Mouse (Mus musculus) midbrain, embryonic 10.5 days (tissue): ENCODE data around the gene Etfb. TPM values are rescaled to one million over a fixed set of nuclear protein-coding genes. Genes with fewer than 3 reads are reported as not detected.

Experiments
- DNase-seq: peaks from one replicate; pipeline ENCODE4 v3.0.0-alpha.2; 2017; ENCODE audit warnings: low spot score
- H3K27ac ChIP-seq: fragments of 300-500 bp; sonication (generic); replicated peaks from 2 replicates; pipeline ENCODE4 v1.5.1; 2016; ENCODE audit warnings: mild to moderate bottlenecking
- H3K27me3 ChIP-seq: fragments of 300-500 bp; sonication (generic); 2 replicates; pipeline ENCODE4 v1.6.1; 2016; ENCODE audit warnings: low read depth, mild to moderate bottlenecking; ENCODE audit not compliant: poor library complexity, severe bottlenecking
- H3K36me3 ChIP-seq: fragments of 300-500 bp; sonication (generic); 2 replicates; pipeline ENCODE4 v1.6.1; 2016; ENCODE audit warnings: mild to moderate bottlenecking, moderate library complexity
- H3K4me1 ChIP-seq: fragments of 300-500 bp; sonication (generic); 2 replicates; pipeline ENCODE4 v1.6.1; 2016
- H3K4me3 ChIP-seq: fragments of 300-500 bp; sonication (generic); 2 replicates; pipeline ENCODE4 v1.5.1; 2016; ENCODE audit warnings: mild to moderate bottlenecking, moderate library complexity
- H3K9me3 ChIP-seq: fragments of 300-500 bp; sonication (generic); replicated peaks from 2 replicates; pipeline ENCODE4 v1.6.1; 2016; ENCODE audit warnings: mild to moderate bottlenecking
- WGBS: fragments of 180-500 bp; shearing (Covaris S2); methylation state at CpG from one replicate; pipeline ENCODE4 v1.1.7; 2016; 5-methylcytosine and 5-hydroxymethylcytosine counted together
- polyA plus RNA-seq: library from polyadenylated mRNA; unstranded; fragments of >200 nt; fragmentation: Nextera tagmentation; extraction: Ambion mirVana; gene quantifications from 2 replicates; pipeline ENCODE4 v1.2.1, GENCODE M21; 2016

Gene Etfb
- polyA plus RNA-seq, 1 experiment from 2014 or later = 264 TPM

- Histone ChIP-seq H3K4me1 (no peaks in the 10 kb centered on the region), H3K4me3 (no peak overlapping the region), H3K27ac (no peak overlapping the region), H3K9me3 (no peaks in the 10 kb centered on the region), H3K27me3 (no peaks in the 10 kb centered on the region), H3K36me3 (no peaks in the 10 kb centered on the region)
- no peak for DNase-seq
- WGBS = 88% methylated on average over 5 of the region's 5 CpGs
These were observed 9.2 kb upstream of the Etfb start for GRCm38 (mm10) chr7:43434676-43435075.

DNA sequence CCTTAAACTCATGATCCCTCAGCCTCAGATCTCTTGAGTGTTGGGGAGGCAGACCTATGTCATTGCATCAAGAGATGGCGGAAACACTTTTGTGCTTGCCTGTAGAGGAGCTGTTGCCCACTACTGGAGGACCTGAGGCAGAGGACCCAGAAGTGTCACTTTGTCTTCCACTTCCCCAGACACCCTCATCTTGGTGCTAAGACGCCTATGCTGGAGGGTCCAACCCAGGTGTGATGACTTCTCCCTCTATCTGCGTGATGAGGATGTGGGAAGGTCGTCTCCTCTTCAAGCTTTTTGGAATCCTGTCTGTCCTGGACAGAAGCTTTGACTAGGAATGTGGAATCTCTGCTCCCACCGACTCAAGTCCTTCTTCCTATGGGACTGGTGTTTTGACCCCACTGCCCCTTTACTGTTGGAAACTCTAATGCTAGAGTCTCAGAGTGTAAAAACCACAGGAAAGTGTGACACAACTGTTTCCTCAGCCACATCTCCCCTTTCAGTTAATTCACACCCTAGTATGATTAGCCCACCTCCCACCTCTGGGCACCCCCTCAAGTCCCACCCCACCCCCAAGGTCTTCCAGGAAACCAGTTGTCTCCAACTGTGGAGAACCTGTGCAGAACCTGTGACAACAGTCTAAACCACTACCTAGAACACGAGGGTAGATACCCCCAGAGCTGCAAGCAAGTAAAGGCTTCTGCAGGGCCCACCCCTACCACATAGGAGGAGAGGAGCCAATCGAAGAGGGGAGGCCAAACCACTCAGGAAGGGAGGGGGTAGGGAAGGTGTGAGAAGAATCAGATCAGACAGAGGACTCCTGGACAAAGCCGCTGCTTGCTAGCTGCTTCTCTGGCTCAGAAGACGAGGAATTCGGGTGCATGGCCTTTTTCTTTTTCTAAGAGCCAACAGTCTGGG, 7.3 kb upstream of the Etfb start, which contains the start of gene Nkg7:
TSS of gene Nkg7 (plus strand) at position 733 of the 915 bp plus-strand sequence.
- H3K4me1 ChIP-seq = no peaks in the 10 kb centered on the region
- no peak within 1 kb of the TSS for H3K27ac ChIP-seq
- H3K36me3 ChIP-seq = no peaks in the 10 kb centered on the region
- DNase-seq = no peak
- WGBS = 81% methylated on average over 10 of the region's 10 CpGs
- H3K4me3 ChIP-seq = no peak within 1 kb of the TSS
- no peaks in the 10 kb centered on the region for H3K9me3 ChIP-seq
- no peaks in the 10 kb centered on the region for H3K27me3 ChIP-seq

DNA sequence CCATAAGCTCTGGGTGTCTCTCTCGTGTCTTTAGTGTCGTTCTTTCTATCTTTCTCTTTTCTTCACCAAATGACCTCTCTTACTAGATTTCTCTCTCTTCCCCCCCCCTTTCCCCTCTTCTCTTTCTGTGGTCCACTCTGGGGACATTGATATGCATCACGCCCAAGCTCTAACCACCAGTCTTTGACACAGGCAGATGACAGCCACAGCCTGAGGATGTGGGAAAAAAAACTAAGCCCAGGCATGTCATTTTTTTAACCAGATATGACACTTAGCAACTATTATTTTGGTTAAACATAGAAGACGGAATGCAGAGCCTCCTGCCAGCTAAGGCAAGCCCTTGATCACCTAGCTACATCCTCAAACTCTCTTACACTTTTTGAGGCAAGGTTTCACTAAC, 5.3 kb upstream of the Etfb start:
- Histone ChIP-seq H3K36me3 (no peaks in the 10 kb centered on the region), H3K4me1 (peaks cover 11% of the 10 kb centered on the region), H3K27ac (no peak overlapping the region), H3K4me3 (no peak overlapping the region), H3K27me3 (no peaks in the 10 kb centered on the region), H3K9me3 (no peaks in the 10 kb centered on the region)
- WGBS = 84% methylated on average over 4 of the region's 4 CpGs
- no peak for DNase-seq

DNA sequence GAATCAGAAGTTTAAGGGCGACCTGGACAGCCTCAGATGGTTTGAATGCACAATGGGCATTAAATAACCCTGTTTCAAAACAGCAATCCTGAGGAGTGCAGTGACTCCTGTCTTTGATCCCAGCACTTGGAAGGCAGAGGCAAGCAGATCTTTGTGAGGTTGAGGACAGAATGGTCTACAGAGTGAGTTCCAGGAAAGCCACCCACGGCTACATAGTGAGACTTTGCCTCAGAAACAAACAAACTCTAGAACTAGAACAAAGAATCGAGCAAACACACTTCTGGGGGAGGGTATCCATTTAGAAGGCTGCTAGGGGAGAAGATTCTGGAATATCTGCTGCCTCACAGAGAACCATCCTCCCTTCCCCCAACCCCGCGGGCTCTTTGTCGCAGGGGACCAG, 3.4 kb upstream of the Etfb start, which contains the start of gene Cldnd2:
TSS of gene Cldnd2 (plus strand) at position 301 of the 400 bp plus-strand sequence.
- peaks cover 22% of the 10 kb centered on the region for H3K4me1 ChIP-seq
- no peak for DNase-seq
- H3K27ac ChIP-seq = no peak within 1 kb of the TSS
- H3K9me3 ChIP-seq = no peaks in the 10 kb centered on the region
- no peaks in the 10 kb centered on the region for H3K36me3 ChIP-seq
- no peaks in the 10 kb centered on the region for H3K27me3 ChIP-seq
- WGBS = 87% methylated on average over 6 of the region's 6 CpGs
- no peak within 1 kb of the TSS for H3K4me3 ChIP-seq

DNA sequence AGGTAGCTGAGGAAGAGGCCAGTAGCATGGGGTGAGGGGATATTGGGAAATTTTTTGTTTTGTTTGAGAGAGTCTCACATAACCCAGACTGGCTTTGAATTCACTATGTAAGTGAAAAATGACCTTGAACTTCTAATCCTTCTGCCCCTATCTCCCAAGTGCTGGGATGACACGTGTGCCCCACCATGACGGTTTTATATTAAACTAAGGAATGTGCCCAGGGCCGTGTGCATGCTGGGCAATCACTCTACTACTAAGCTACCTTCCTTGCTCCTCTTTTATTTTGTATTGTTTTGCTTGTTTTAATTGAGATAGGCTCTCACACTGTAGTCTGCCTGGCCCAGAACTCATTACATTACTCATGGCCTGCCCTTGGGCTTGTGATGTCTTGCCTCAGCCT, 2.8 kb upstream of the Etfb start:
- H3K27ac ChIP-seq = no peak overlapping the region
- no peak for DNase-seq
- H3K36me3 ChIP-seq = no peaks in the 10 kb centered on the region
- H3K4me1 ChIP-seq = peaks cover 22% of the 10 kb centered on the region
- H3K9me3 ChIP-seq = no peaks in the 10 kb centered on the region
- H3K27me3 ChIP-seq = no peaks in the 10 kb centered on the region
- no peak overlapping the region for H3K4me3 ChIP-seq
- WGBS = 80% methylated on average over 3 of the region's 3 CpGs

DNA sequence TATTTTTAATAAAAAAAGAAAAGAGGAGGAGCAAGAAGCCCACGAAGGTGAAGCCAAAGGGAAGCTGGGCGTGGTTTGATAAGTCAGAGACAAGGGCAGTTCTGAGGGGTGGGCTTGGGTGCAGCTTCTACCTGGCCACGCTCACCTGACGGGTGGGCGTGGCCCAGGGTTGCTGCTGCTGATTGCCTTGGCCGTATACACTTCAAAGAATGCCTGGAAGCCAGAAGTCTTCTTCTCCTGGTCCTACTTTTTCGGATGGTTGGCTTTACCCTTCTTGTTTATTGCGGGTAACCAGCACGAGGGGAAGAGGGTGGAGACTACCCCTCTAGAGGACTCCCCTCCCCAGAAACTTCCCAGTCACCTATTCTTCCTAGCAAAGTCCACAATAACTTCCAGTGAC, 1.2 kb upstream of the Etfb start:
- Histone ChIP-seq H3K36me3 (no peaks in the 10 kb centered on the region), H3K9me3 (no peaks in the 10 kb centered on the region), H3K27me3 (no peaks in the 10 kb centered on the region), H3K27ac (peak overlapping the region; percentile 88), H3K4me1 (peaks cover 22% of the 10 kb centered on the region), H3K4me3 (peak overlapping the region; percentile 66)
- WGBS = 11% methylated on average over 9 of the region's 9 CpGs
- no peak for DNase-seq

GRCm38 (mm10) chr7:43443126-43443916, 562 bp upstream of the Etfb start:
- peak overlapping the region; percentile 88 for H3K27ac ChIP-seq
- H3K27me3 ChIP-seq = no peaks in the 10 kb centered on the region
- H3K4me3 ChIP-seq = peak overlapping the region; percentile 66
- H3K4me1 ChIP-seq = peaks cover 22% of the 10 kb centered on the region
- peak; percentile 71 for DNase-seq
- 1% methylated on average over 36 of the region's 36 CpGs for WGBS
- H3K36me3 ChIP-seq = no peaks in the 10 kb centered on the region
- H3K9me3 ChIP-seq = no peaks in the 10 kb centered on the region

DNA sequence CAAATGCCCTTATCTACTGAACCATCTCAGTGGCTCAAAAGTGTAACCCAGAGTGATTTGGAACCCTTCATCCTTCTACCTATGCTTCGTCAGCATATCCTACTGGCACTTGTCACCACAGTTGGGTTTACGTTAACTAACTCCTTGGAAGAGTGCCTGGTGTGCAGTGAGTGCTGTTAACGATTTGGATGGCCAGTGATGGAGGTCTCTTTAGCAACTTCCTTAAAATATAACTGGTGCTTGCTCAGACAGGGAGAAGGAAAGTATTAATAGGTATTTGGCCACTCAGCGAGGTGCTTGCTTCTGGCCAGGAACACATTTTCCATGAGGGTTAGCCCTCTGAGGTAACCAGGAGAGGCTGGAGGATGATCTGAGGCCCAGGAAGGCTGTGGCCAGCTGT, 3.9 kb downstream of the Etfb start:
- 87% methylated on average over 4 of the region's 4 CpGs for WGBS
- H3K4me1 ChIP-seq = peaks cover 16% of the 10 kb centered on the region
- H3K27ac ChIP-seq = no peak overlapping the region
- H3K27me3 ChIP-seq = no peaks in the 10 kb centered on the region
- H3K36me3 ChIP-seq = peaks cover 15% of the 10 kb centered on the region
- H3K9me3 ChIP-seq = no peaks in the 10 kb centered on the region
- H3K4me3 ChIP-seq = no peak overlapping the region
- no peak for DNase-seq

GRCm38 (mm10) chr7:43448246-43448645, 4.4 kb downstream of the Etfb start:
- no peak for DNase-seq
- H3K4me3 ChIP-seq = no peak overlapping the region
- peaks cover 12% of the 10 kb centered on the region for H3K4me1 ChIP-seq
- H3K9me3 ChIP-seq = no peaks in the 10 kb centered on the region
- no peak overlapping the region for H3K27ac ChIP-seq
- no peaks in the 10 kb centered on the region for H3K27me3 ChIP-seq
- WGBS = 86% methylated on average over 2 of the region's 3 CpGs
- peaks cover 20% of the 10 kb centered on the region for H3K36me3 ChIP-seq

DNA sequence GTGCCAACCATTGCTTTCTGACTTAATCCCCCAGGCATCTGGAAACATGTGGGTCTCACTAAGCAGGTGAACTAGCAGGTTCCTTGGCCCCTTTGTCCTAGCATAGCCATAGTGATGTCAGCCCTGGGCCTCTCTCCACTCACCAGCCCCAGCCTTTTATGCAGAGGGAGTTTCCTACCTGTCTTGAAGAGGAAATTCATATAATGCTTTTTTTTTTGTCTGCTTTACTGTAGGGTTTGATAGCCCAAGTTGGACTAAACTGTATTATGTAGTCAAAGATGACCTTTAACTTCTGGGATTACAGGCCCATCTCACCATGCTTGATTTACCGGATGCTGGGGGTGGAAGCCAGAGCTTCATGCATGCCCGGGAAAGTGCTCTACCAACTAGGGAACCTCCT, 5.9 kb downstream of the Etfb start:
- no peak overlapping the region for H3K27ac ChIP-seq
- WGBS = 96% methylated on average over 2 of the region's 2 CpGs
- no peaks in the 10 kb centered on the region for H3K9me3 ChIP-seq
- no peak overlapping the region for H3K4me3 ChIP-seq
- peaks cover 35% of the 10 kb centered on the region for H3K36me3 ChIP-seq
- peaks cover 4% of the 10 kb centered on the region for H3K4me1 ChIP-seq
- DNase-seq = no peak
- H3K27me3 ChIP-seq = no peaks in the 10 kb centered on the region

GRCm38 (mm10) chr7:43451726-43452125, 7.8 kb downstream of the Etfb start:
- H3K9me3 ChIP-seq = no peaks in the 10 kb centered on the region
- H3K27me3 ChIP-seq = no peaks in the 10 kb centered on the region
- H3K4me3 ChIP-seq = no peak overlapping the region
- no peak overlapping the region for H3K27ac ChIP-seq
- 95% methylated on average over 11 of the region's 11 CpGs for WGBS
- peaks cover 54% of the 10 kb centered on the region for H3K36me3 ChIP-seq
- DNase-seq = no peak
- H3K4me1 ChIP-seq = no peaks in the 10 kb centered on the region

GRCm38 (mm10) chr7:43452609-43453008, 8.7 kb downstream of the Etfb start:
- peaks cover 63% of the 10 kb centered on the region for H3K36me3 ChIP-seq
- H3K9me3 ChIP-seq = no peaks in the 10 kb centered on the region
- no peak overlapping the region for H3K27ac ChIP-seq
- 46% methylated on average over 4 of the region's 4 CpGs for WGBS
- no peak for DNase-seq
- no peak overlapping the region for H3K4me3 ChIP-seq
- no peaks in the 10 kb centered on the region for H3K4me1 ChIP-seq
- H3K27me3 ChIP-seq = no peaks in the 10 kb centered on the region
